Mouse (Mus musculus) embryonic facial prominence, embryonic 10.5 days (tissue): ENCODE measurements around the gene Ccdc137. TPM values are rescaled to one million over a fixed set of nuclear protein-coding genes. Genes with fewer than 3 reads are reported as not detected.
"Not testable (repeated sequence)": the region's sequence is repeated elsewhere in the genome, so short reads cannot be mapped to it uniquely, and the experiment has no call there.

Source experiments
- DNase-seq: peaks from one replicate; pipeline ENCODE4 v3.0.0-alpha.2; 2017; ENCODE audit warnings: low spot score
- H3K27ac ChIP-seq: fragments of 300-500 bp; sonication (generic); replicated peaks from 2 replicates; pipeline ENCODE4 v1.5.1; 2016; ENCODE audit warnings: mild to moderate bottlenecking
- H3K27me3 ChIP-seq: fragments of 300-500 bp; sonication (generic); replicated peaks from 2 replicates; pipeline ENCODE4 v1.6.1; 2016; ENCODE audit warnings: low read depth, mild to moderate bottlenecking; ENCODE audit not compliant: poor library complexity, severe bottlenecking
- H3K36me3 ChIP-seq: fragments of 300-500 bp; sonication (generic); replicated peaks from 2 replicates; pipeline ENCODE4 v1.6.1; 2016; ENCODE audit warnings: mild to moderate bottlenecking, moderate library complexity
- H3K4me1 ChIP-seq: fragments of 300-500 bp; sonication (generic); 2 replicates; pipeline ENCODE4 v1.6.1; 2016
- H3K4me3 ChIP-seq: fragments of 300-500 bp; sonication (generic); 2 replicates; pipeline ENCODE4 v1.5.1; 2016; ENCODE audit warnings: mild to moderate bottlenecking, moderate library complexity
- H3K9me3 ChIP-seq: fragments of 300-500 bp; sonication (generic); 2 replicates; pipeline ENCODE4 v1.6.1; 2016; ENCODE audit warnings: mild to moderate bottlenecking
- WGBS: fragments of 180-500 bp; shearing (Covaris S2); methylation state at CpG from one replicate; pipeline ENCODE4 v1.1.7; 2016; 5-methylcytosine and 5-hydroxymethylcytosine counted together
- polyA plus RNA-seq: library from polyadenylated mRNA; unstranded; fragments of >200 nt; fragmentation: Nextera tagmentation; extraction: Ambion mirVana; gene quantifications from 2 replicates; pipeline ENCODE4 v1.2.1, GENCODE M21; 2016

Gene Ccdc137
- polyA plus RNA-seq, result 49.6 and 50.7 TPM in 2 replicates

DNA sequence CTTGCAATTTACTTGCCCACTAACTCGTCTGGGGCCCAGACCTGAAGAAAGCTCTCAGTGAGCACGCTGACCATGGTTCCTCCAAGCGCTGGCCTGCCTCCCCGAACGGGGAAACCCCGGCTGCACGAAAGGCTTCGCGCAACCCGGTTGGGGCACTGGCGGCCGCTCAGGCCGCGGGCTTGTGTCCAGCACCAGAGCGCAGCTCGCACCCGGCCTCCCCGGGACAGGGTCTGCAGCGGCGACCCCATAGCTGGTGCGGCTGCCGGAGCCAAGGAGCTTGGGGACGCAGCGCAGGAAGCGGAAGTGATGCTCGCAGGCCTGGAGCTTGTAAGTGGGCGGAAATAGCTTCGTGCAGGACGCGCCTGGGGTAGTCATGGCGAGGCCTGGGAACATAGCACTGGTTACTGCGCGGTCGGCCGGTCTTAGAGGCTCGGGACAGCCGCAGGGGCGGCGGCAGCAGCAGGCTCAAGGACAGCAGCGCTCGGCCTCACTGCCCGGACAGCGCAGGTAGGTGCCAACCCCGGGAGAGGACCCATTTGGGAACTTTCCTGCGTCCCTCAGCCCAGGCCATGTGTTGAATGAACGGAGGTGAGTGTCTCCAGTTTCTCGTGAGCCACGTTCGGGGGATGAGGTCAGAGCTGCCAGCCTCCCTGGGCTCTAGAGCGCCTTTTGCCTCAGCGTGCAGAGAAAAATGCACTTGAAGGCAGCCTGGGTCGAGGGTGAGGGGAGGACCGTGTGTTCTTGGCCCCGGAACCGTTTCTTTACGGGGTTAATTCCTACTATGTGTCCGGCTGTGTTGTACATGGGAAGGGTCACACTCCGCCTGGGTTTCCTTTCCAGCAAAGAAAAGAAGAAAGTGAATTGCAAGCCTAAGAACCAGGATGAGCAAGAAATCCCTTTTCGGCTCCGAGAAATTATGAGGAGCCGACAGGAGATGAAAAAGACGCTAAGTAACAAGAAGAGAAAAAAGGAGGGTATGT, at the start of gene Ccdc137, which contains the start of gene Oxld1:
Ccdc137 (plus strand) TSS at position 344 of the 980 bp plus-strand sequence.
Oxld1 (minus strand) TSS at position 297 of the 980 bp plus-strand sequence.
- peak; percentile 90 for DNase-seq
- peaks cover 50% of the 10 kb centered on the region for H3K36me3 ChIP-seq

GRCm38 (mm10) chr11:120413621-120414020, 44.3 kb upstream of the Ccdc137 start:
- WGBS, result 96% methylated on average over 9 of the region's 10 CpGs
- not testable (repeated sequence) for DNase-seq, H3K4me3 ChIP-seq, H3K27me3 ChIP-seq, H3K27ac ChIP-seq, H3K9me3 ChIP-seq, H3K4me1 ChIP-seq
- H3K36me3 ChIP-seq, result peaks cover 98% of the 10 kb centered on the region

More for the DNA sequence above, at the start of gene Ccdc137, which contains the start of gene Oxld1:
- H3K4me3 ChIP-seq, result peak within 1 kb of the TSS; percentile 94
- peak within 1 kb of the TSS; percentile 93 for H3K27ac ChIP-seq
- 4% methylated on average over 62 of the region's 62 CpGs for WGBS
- H3K4me1 ChIP-seq, result peaks cover 28% of the 10 kb centered on the region
- no peaks in the 10 kb centered on the region for H3K27me3 ChIP-seq
- H3K9me3 ChIP-seq, result no peaks in the 10 kb centered on the region

GRCm38 (mm10) chr11:120417852-120418251, 40.1 kb upstream of the Ccdc137 start:
- H3K36me3 ChIP-seq, result peaks cover 98% of the 10 kb centered on the region

DNA sequence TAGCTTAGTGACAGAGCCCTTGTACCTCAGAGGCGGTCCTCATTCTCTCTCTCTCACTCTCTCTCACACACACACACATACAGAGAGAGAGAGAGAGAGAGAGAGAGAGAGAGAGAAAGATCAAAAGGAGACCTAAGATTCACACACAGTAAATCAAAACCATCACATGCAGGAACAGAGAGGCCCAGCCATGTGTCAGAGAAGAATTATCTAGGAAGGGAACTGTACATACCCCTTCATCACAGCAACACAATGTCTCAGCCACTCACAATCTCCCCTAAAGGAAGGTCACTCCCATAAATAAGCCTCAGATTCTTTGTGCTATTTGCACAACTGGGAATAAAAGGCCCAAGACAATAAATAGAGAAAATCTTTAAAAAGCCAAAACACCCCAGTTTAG, 39.3 kb upstream of the Ccdc137 start:
- no peak for DNase-seq
- Histone ChIP-seq H3K9me3 (no peaks in the 10 kb centered on the region), H3K27me3 (no peaks in the 10 kb centered on the region), H3K4me1 (no peaks in the 10 kb centered on the region), H3K4me3 (no peak overlapping the region), H3K27ac (no peak overlapping the region), H3K36me3 (peaks cover 98% of the 10 kb centered on the region)
- WGBS, result 94% methylated on average over 1 of the region's 1 CpGs

More at GRCm38 (mm10) chr11:120417852-120418251, 40.1 kb upstream of the Ccdc137 start:
- no peaks in the 10 kb centered on the region for H3K27me3 ChIP-seq
- no peaks in the 10 kb centered on the region for H3K4me1 ChIP-seq
- WGBS, result 94% methylated on average over 7 of the region's 7 CpGs
- no peak overlapping the region for H3K27ac ChIP-seq
- DNase-seq, result no peak
- no peaks in the 10 kb centered on the region for H3K9me3 ChIP-seq
- no peak overlapping the region for H3K4me3 ChIP-seq

- Histone ChIP-seq H3K4me1 (no peaks in the 10 kb centered on the region), H3K9me3 (no peaks in the 10 kb centered on the region), H3K27me3 (no peaks in the 10 kb centered on the region), H3K27ac (no peak overlapping the region), H3K36me3 (peaks cover 96% of the 10 kb centered on the region), H3K4me3 (no peak overlapping the region)
- DNase-seq, result no peak
- 91% methylated on average over 13 of the region's 13 CpGs for WGBS
Observed at GRCm38 (mm10) chr11:120422651-120423568, 35.0 kb upstream of the Ccdc137 start.

DNA sequence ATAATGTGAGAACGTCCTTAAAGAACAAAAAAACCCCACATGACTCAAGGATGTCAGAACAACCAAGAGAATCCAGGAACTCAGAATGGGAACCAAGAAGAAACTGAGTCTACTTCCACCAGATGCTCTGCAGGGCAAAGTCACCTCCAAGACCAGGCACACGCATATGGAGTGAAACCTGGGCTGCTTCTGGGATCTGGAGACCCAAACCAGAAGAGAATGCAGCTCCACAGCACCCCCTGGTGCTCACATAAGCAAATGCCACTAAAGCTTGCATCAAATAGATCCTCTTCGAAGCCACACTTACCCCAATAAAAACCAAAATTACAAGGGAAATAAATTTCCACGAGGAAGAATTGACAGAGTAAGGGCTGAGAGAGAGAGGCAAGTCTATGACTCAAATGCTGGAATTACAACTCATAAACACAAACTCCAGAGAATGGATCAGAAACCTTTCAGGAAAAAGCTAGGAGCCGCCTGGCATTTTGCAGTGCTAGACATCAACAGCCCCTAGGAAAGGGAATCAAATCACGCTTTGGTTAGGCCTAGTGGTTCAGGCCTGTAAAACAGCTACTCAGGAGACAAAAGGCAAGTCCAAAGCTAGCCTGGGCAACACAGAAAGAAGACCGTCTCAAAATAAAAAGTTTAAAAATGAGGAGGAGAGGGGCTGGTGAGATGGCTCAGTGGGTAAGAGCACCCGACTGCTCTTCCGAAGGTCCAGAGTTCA, 34.2 kb upstream of the Ccdc137 start:
- no peak overlapping the region for H3K27ac ChIP-seq
- peak; percentile 68 for DNase-seq
- peaks cover 96% of the 10 kb centered on the region for H3K36me3 ChIP-seq
- no peaks in the 10 kb centered on the region for H3K27me3 ChIP-seq
- H3K4me1 ChIP-seq, result no peaks in the 10 kb centered on the region
- WGBS, result 77% methylated on average over 9 of the region's 9 CpGs
- no peaks in the 10 kb centered on the region for H3K9me3 ChIP-seq
- no peak overlapping the region for H3K4me3 ChIP-seq

DNA sequence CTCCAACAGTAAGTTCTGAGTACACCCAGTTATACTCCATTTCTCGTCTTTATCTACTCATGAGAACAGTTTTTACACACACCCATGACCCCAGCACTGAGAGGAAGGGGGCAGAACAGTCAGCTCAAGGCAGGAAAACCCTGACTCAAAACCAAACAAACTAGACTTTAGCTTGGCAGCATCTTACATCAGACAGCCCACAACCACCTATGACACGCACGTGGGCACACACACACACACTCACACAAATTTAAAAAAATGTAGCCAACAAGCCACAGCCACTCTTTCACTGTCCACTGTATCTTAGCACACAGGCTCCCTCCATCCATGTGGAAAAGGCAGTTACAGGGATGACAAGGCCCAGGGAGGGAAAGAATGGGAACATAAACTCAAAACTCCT, 31.2 kb upstream of the Ccdc137 start:
- peaks cover 95% of the 10 kb centered on the region for H3K36me3 ChIP-seq
- no peak for DNase-seq
- H3K4me1 ChIP-seq, result no peaks in the 10 kb centered on the region
- WGBS, result 94% methylated on average over 3 of the region's 3 CpGs
- H3K4me3 ChIP-seq, result no peak overlapping the region
- no peaks in the 10 kb centered on the region for H3K9me3 ChIP-seq
- H3K27ac ChIP-seq, result no peak overlapping the region
- no peaks in the 10 kb centered on the region for H3K27me3 ChIP-seq

DNA sequence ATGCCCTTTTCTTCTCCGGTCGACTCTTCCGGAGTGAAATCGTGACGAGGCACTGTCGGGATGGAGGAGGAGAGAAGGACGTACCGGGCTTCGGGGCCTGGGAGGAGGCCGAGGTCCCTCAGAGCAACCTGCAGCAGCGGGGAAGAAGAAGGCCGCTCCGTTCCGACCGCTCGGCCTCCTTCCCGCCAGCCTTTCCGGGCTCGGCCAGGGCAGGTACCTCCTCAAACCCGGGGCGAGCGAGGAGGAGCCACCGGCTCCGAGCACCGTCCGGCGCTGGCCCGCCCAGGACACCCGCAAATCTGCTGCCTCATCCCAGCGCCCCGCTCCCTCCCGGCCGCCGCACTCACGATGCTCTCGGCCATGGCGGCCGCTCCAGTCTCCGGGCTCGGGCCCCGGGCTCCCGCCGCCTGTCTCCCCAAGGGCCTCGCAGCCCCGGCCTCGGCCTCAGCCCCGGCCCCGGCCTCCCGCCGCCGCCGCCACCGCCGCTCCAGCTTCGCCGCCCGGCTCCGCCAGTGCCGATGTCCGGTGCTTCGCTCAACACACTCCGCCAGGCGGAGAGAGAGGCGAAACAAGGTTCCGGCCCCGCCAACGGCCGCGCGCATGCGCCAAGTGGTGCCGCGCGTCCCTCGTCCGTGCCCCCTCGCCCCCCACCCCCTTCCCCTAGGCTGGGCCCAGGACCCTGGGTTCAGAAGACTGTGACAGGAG, 20.6 kb upstream of the Ccdc137 start, which contains the start of gene Nploc4:
Nploc4 (minus strand) TSS at position 557 of the 705 bp plus-strand sequence.
- H3K27ac ChIP-seq, result peak within 1 kb of the TSS; percentile 95
- H3K36me3 ChIP-seq, result peaks cover 30% of the 10 kb centered on the region
- WGBS, result under 1% methylated on average over 77 of the region's 77 CpGs
- no peaks in the 10 kb centered on the region for H3K27me3 ChIP-seq
- peak within 1 kb of the TSS; percentile 91 for H3K4me3 ChIP-seq
- no peaks in the 10 kb centered on the region for H3K9me3 ChIP-seq
- peak; percentile 95 for DNase-seq
- H3K4me1 ChIP-seq, result peaks cover 14% of the 10 kb centered on the region

DNA sequence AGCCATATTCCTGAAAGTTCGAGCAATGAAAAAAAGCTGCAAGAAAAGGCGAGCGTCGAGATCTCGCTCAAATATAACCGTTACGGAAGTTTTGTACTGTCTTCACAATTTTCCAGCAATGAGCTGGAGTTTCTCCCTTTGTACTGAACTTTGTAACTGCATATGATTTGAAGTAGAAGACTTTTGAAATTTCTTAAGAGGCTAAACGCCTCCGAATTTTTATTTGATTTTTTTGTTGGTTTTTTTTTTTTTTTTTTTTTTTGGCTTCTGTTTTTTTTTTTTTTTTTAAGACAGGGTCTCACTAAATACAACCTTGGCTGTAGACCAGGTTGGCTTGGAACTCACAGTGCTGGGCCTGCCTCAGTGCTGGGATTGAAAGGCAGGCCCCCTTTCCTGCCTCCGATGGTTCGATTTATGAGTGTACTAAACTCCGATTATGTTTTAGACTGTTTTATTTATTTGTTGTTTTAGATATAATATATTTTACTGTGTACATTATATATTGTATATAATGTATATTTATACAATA, 20.0 kb upstream of the Ccdc137 start:
- H3K4me3 ChIP-seq, result peak overlapping the region; percentile 91
- WGBS, result 32% methylated on average over 12 of the region's 12 CpGs
- peaks cover 23% of the 10 kb centered on the region for H3K36me3 ChIP-seq
- H3K9me3 ChIP-seq, result no peaks in the 10 kb centered on the region
- H3K27me3 ChIP-seq, result no peaks in the 10 kb centered on the region
- H3K27ac ChIP-seq, result peak overlapping the region; percentile 95
- DNase-seq, result no peak
- H3K4me1 ChIP-seq, result peaks cover 14% of the 10 kb centered on the region

DNA sequence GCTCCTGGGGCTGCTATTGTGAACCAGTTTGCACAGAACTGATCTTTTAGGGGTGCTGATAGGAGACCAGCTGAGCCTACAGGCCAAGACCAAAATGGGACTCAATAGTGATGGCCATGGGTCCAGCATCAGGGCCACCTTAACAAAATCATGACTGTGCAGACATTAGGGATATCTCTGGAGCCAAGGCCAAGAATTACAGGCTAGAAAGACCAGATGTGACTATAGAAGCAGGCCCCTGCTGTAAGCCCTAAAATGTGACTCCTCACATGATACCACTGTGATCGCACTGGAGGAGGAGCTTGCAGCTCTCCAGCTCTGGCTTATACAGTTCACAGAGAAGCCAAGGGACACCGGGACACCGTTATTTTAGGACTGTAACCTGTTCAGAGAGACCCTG, 15.6 kb upstream of the Ccdc137 start, which contains the start of gene Tspan10:
Tspan10 (plus strand) TSS at position 301 of the 400 bp plus-strand sequence.
- Histone ChIP-seq H3K4me3 (no peak within 1 kb of the TSS), H3K9me3 (no peaks in the 10 kb centered on the region)
- 85% methylated on average over 3 of the region's 3 CpGs for WGBS

GRCm38 (mm10) chr11:120442765-120443280, 15.1 kb upstream of the Ccdc137 start:
- no peaks in the 10 kb centered on the region for H3K9me3 ChIP-seq
- 87% methylated on average over 3 of the region's 3 CpGs for WGBS
- DNase-seq, result no peak
- no peaks in the 10 kb centered on the region for H3K36me3 ChIP-seq
- no peak overlapping the region for H3K27ac ChIP-seq
- no peak overlapping the region for H3K4me3 ChIP-seq
- H3K4me1 ChIP-seq, result peaks cover 7% of the 10 kb centered on the region
- H3K27me3 ChIP-seq, result no peaks in the 10 kb centered on the region; the same call in 1 of the 2 replicates

More for the DNA sequence above, 15.6 kb upstream of the Ccdc137 start, which contains the start of gene Tspan10:
- H3K36me3 ChIP-seq, result no peaks in the 10 kb centered on the region
- H3K27me3 ChIP-seq, result no peaks in the 10 kb centered on the region; the same call in 1 of the 2 replicates
- H3K27ac ChIP-seq, result no peak within 1 kb of the TSS
- peaks cover 4% of the 10 kb centered on the region; the same call in 1 of the 2 replicates for H3K4me1 ChIP-seq
- DNase-seq, result no peak
